Mouse (Mus musculus): ENCODE results near the gene Fhit. TPM values are rescaled to one million over a fixed set of nuclear protein-coding genes. Genes with fewer than 3 reads are reported as not detected.

The Fhit gene
- total RNA-seq, 1 experiment from 2014 or later: not detected

DNA sequence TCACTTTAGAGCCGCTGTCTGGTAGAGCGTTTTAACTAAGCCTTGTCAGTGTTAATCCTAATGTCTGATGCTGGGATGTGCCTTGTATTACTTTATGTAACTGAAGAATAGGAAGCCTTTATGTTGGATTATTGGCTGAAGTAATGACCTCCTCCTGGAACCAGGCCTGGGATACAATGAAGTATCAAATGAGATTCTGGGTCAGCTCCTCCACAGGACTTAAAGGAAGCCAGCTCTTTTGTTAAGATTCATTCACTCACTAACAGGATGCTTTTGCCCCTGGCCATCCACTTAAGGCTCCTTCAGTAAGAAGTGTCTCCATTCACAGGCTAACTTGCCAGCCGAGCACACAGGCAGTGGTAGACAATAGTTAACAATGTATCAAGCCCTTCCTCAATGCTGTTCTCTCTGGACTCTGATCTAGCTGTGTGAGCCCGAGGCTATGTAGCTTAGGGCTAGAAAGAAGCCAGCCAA is 1466.6 kb downstream of the Fhit start:
- ATAC-seq (replicated peaks; ENCODE audit: insufficient number of reproducible peaks, low FRiP score, low TSS enrichment, poor library complexity, severe bottlenecking): no peak

DNA sequence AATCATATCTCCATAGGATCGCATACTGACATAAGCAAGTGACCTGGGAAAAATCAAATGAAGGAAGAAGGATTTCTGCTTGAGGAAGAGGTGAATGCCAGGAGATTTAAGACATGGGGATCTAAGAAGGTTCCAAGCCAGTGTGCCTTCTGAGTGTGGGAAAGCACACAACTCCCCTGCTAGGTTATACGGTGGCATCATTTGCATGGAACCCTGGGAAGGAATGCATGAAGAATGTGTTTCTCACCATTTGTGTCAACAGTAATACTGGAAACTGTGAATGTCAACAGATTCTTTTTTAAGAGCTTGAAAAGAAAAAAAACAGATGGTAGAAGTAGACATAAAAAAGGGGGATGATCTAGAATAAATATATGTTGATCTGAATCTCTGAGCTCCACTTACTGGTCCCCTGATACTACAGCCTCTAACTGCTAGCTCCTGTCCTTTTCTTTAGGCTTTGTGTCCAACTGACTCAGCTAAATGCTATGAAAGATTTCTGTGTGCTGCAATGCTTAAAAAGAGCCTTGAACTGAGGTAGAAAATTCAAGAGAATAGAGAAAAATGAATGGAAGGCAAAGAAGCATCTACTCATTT is 1473.1 kb downstream of the Fhit start:
- ATAC-seq (replicated peaks; ENCODE audit: insufficient number of reproducible peaks, low FRiP score, low TSS enrichment, poor library complexity, severe bottlenecking): no peak

DNA sequence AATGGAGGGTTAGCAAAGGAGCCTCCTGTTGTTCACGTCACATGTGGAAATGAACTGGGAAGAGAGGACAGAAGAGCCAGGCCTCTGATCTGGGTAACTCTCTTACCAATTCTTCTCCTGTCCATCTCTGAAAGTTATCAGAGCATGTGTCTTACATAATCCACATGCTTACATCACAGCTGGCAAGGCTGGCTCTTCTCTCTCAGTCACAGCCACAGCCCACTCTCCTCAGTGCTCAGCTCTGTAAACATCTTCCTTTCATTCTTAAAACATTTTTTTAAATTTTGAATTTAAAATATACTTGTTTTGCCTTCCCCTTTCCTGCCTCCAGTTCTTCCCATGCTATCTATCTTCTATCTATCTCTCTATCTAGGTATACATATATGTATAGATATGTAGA is 1477.5 kb downstream of the Fhit start:
- no peak for ATAC-seq (replicated peaks; ENCODE audit: insufficient number of reproducible peaks, low FRiP score, low TSS enrichment, poor library complexity, severe bottlenecking)

GRCm38 (mm10) chr14:9672728-9673127 is 1489.1 kb downstream of the Fhit start:
- ATAC-seq (replicated peaks; ENCODE audit: insufficient number of reproducible peaks, low FRiP score, low TSS enrichment, poor library complexity, severe bottlenecking): no peak

- ATAC-seq (replicated peaks; ENCODE audit: insufficient number of reproducible peaks, low FRiP score, low TSS enrichment, poor library complexity, severe bottlenecking): no peak
Measured at GRCm38 (mm10) chr14:9671776-9672175, 1490.1 kb downstream of the Fhit start.

DNA sequence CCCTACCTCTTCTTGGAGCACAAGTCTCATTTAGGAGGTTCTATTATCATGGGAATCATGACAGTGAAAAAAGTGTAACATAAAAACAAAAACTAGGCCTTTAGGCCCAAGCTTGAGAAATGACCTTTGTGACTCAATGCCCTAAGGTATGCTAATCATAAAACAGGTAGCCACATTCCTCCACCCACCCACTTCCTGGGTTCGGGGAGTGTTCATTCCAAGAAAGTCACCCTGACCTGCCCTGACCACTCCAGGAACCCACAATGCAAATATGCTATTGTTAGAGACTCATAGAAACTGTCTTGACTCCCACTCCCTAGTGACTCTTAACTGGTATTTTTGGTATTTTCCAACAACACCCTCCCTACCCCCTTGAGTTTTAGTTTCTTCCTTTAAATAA is 1492.1 kb downstream of the Fhit start:
- no peak for ATAC-seq (replicated peaks; ENCODE audit: insufficient number of reproducible peaks, low FRiP score, low TSS enrichment, poor library complexity, severe bottlenecking)

DNA sequence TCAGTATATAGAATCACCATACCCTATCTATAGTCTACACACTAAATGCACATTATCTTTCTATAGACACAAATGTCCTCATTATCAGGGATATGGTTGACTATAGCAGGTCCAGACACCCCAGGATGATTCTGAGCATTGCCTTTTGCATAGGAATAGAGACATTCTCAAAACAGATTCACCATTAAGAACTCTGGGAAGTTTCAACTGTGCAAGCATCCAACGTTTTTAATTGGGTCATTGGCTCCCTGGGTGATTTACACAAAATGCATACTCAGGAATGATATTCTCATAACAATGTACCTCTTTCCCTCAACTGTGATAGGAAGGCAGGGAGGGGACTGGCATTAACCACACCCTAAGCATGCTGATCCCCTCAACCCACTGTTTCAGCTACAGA is 1503.4 kb downstream of the Fhit start:
- no peak for ATAC-seq (replicated peaks; ENCODE audit: insufficient number of reproducible peaks, low FRiP score, low TSS enrichment, poor library complexity, severe bottlenecking)

GRCm38 (mm10) chr14:9651417-9651816 is 1510.4 kb downstream of the Fhit start:
- ATAC-seq (replicated peaks; ENCODE audit: insufficient number of reproducible peaks, low FRiP score, low TSS enrichment, poor library complexity, severe bottlenecking): no peak

DNA sequence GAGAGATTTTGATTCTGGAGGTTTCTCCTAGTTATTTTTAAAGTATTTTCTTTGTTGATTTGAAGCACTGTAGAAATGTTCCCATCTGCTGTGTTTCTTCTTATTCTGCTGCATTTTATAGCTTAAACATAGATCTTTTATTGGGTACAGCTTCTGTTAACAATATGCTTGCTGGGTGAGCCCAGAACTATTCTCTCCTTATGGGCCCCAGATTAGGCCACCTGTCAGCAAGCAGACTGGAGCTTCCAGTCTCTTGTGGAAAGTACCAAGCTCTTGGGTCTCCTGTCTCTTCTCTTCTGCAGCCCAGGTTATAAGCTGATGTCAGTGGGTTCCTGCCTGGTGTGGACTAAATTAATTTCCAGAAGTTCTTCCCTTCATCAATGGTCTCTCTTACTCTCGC is 1513.4 kb downstream of the Fhit start:
- ATAC-seq (replicated peaks; ENCODE audit: insufficient number of reproducible peaks, low FRiP score, low TSS enrichment, poor library complexity, severe bottlenecking): no peak

- ATAC-seq (replicated peaks; ENCODE audit: insufficient number of reproducible peaks, low FRiP score, low TSS enrichment, poor library complexity, severe bottlenecking): no peak
Measured at GRCm38 (mm10) chr14:9646233-9646632, 1515.6 kb downstream of the Fhit start.

GRCm38 (mm10) chr14:9644216-9645166 is 1517.3 kb downstream of the Fhit start:
- no peak for ATAC-seq (replicated peaks; ENCODE audit: insufficient number of reproducible peaks, low FRiP score, low TSS enrichment, poor library complexity, severe bottlenecking)

- no peak for ATAC-seq (replicated peaks; ENCODE audit: insufficient number of reproducible peaks, low FRiP score, low TSS enrichment, poor library complexity, severe bottlenecking)
Measured at GRCm38 (mm10) chr14:9643700-9644099, 1518.1 kb downstream of the Fhit start.

DNA sequence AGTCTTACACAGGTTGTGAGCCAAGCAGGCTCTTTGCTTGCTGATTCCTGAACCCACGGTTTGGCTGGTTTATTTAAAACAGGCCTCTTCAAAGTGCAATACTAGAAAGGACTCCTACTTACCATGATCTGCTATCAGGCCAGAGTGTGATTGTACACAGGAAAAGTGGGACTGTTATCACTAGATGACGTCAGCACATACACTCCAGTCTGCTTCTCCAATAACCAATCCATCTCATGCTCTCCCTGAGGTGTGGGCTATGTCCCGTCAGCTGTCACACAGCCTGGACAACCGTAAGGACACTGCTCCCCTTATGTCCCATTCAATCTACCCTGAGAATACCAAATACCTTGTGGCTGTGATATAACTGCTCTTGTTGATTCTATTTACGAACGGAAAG is 1519.2 kb downstream of the Fhit start:
- no peak for ATAC-seq (replicated peaks; ENCODE audit: insufficient number of reproducible peaks, low FRiP score, low TSS enrichment, poor library complexity, severe bottlenecking)

DNA sequence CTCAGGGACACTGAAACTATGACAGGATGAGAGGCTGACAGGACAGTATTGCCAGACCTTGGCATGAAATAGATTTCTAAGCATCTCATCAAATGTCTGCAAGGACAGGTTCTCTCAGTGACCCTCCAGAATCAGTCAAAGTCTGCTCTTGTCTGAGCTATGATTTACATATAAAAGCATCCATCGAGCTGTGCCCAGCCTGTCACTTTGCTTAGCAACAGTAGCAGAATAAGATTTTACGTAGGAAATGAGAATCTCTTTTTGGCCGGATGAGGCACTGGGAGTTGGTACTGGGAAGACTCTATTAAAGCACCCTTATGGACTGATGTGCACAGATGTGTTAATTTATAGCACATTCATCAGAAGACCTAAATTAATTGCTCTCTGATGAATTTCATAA is 1519.8 kb downstream of the Fhit start:
- ATAC-seq (replicated peaks; ENCODE audit: insufficient number of reproducible peaks, low FRiP score, low TSS enrichment, poor library complexity, severe bottlenecking): no peak

GRCm38 (mm10) chr14:9634247-9634991 is 1527.4 kb downstream of the Fhit start:
- no peak for ATAC-seq (replicated peaks; ENCODE audit: insufficient number of reproducible peaks, low FRiP score, low TSS enrichment, poor library complexity, severe bottlenecking)

DNA sequence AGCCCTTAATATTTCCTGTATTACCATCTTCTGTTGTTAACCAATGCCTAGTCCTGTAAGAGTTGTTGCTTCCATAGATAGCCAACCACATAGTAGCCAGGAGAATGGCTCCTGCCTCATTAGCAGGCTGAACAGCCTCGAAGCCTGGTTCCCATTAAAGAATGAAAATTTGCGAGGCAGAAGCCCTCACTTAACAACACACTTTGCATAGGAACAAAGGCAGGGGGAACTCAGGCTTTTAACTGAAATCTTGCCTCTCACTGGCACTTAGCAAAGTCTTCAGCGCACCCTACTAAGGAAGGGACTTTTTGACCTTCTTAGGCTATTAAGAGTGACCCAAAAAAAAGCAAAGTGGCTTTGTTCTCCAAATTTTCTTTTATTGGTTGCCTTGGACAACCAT is 1529.3 kb downstream of the Fhit start:
- ATAC-seq (replicated peaks; ENCODE audit: insufficient number of reproducible peaks, low FRiP score, low TSS enrichment, poor library complexity, severe bottlenecking): no peak

DNA sequence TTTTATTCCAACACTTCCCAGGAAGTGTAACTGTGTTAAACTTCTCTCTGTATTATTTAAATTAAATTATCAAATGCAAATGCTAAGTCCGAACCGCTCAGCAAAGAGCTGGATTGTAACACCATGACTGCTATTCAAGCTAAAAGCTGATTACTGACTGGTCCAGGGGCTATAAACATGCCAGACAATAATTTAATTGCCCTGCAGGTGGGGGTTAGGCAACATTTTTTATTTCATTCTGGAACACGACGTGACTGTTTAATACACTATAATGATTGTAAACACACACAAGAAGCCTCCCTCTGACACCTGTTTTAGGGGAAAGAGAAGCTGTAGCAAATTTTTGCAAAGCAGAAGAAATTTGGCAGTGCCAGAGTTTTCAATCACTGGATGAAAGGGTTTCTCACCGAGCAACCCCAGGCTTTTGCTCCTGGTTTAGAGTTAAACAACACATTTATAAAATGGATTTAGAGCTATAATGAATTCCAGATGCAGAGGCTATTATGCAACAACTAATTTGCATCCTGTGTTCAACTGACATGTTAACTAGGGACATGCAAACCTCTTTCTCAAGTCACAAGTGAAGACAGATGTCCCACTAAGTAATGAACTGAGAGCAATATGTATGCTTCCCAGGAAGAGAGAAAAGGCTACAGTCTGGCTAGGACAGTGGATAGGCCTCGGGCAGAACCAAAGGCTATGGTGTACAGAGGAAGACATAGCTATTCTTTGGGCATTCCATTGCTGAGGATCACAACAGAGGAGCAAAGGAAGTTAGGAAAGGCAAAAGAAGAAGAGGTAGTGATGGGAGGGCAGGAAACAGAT is 1538.4 kb downstream of the Fhit start:
- ATAC-seq (replicated peaks; ENCODE audit: insufficient number of reproducible peaks, low FRiP score, low TSS enrichment, poor library complexity, severe bottlenecking): no peak

- ATAC-seq (replicated peaks; ENCODE audit: insufficient number of reproducible peaks, low FRiP score, low TSS enrichment, poor library complexity, severe bottlenecking): no peak
Measured at GRCm38 (mm10) chr14:9620902-9621540, 1540.8 kb downstream of the Fhit start.

Measured in monocyte, adult 5-6 weeks (primary cell).